Mouse (Mus musculus) bone marrow, adult 2 months (tissue): ENCODE measurements around the gene Arhgap15. TPM values are rescaled to one million over a fixed set of nuclear protein-coding genes. Genes with fewer than 3 reads are reported as not detected.

Source experiments
- H3K27ac ChIP-seq: fragments of 200-500 bp; 2 replicates; pipeline ENCODE4 v1.5.1; 2012; ENCODE audit warnings: low read depth, mild to moderate bottlenecking, control low read depth, inconsistent platforms, low read length; ENCODE audit not compliant: control insufficient read depth, poor library complexity, insufficient read depth
- H3K4me1 ChIP-seq: fragments of 200-500 bp; 2 replicates; pipeline ENCODE4 v1.6.1; 2011; ENCODE audit warnings: low read length; ENCODE audit not compliant: control insufficient read depth, insufficient read depth
- H3K4me3 ChIP-seq: fragments of 200-500 bp; replicated peaks from 2 replicates; pipeline ENCODE3; 2011; ENCODE audit warnings: mild to moderate bottlenecking, low read depth, low read length, control low read depth; ENCODE audit not compliant: control insufficient read depth
- CTCF ChIP-seq: fragments of 200-500 bp; IDR thresholded peaks from 2 replicates; pipeline ENCODE4 v1.5.1; 2011; ENCODE audit warnings: low read length, control low read depth; ENCODE audit not compliant: control insufficient read depth, insufficient read depth
- POLR2A ChIP-seq: fragments of 200-500 bp; IDR thresholded peaks from 2 replicates; pipeline ENCODE4 v1.6.1; 2011; ENCODE audit warnings: low read depth, mild to moderate bottlenecking, control low read depth, low read length, borderline replicate concordance; ENCODE audit not compliant: control insufficient read depth
- WGBS: fragments of 180-500 bp; shearing (Covaris S2); methylation state at CpG from one replicate; pipeline ENCODE4 v1.1.7; 2018; 5-methylcytosine and 5-hydroxymethylcytosine counted together
- polyA plus RNA-seq: library from polyadenylated mRNA; stranded (reverse); fragments of >200 nt; gene quantifications from 2 replicates; pipeline ENCODE4 v1.2.4, GENCODE M21; 2011; ENCODE audit warnings: low replicate concordance; ENCODE audit not compliant: missing spikeins, insufficient read depth, insufficient read length

Gene Arhgap15
- polyA plus RNA-seq, 1 experiment = 14.5 TPM

DNA sequence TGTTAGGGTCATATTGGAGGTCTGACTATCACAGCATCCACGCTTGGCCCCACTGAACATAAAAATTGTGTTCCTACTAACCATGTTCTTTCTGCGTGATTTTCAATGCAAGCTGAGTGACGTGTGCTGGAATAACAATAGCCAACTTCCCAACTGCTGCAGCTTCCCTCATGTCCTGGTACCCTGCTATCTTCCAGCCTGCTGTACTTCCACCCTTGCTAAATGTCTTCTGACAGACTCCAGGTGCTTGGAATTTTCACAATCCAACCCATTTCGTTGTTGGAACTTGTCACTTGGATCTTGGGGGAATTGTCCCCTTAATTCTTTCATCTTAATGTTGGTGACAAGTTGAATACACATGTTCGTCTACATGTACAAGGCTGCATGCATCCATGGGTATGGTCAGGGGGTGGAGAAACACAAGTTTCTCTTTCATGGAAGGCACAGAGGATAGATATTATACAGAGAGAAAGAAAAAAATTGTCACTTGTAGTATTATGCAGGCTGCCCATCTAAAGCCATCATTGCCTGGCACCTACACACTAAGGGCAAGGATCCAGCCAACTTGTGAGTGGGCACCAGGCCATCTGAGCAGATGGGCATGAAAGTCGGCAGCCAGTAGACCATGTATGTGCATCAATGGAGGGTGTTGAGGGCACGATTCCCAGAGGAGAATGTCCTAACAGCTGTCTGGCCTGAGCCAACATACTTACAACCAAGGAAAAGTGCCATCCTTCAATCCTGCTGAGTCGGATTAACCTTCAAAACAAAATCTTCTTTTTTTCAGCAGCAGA lies 68.4 kb downstream of the Arhgap15 start:
- Histone ChIP-seq H3K27ac (no peak overlapping the region), H3K4me3 (no peak overlapping the region), H3K4me1 (no peaks in the 10 kb centered on the region)
- no peak for TF ChIP-seq POLR2A
- no peak for TF ChIP-seq CTCF
- WGBS = 85% methylated on average over 8 of the region's 8 CpGs

DNA sequence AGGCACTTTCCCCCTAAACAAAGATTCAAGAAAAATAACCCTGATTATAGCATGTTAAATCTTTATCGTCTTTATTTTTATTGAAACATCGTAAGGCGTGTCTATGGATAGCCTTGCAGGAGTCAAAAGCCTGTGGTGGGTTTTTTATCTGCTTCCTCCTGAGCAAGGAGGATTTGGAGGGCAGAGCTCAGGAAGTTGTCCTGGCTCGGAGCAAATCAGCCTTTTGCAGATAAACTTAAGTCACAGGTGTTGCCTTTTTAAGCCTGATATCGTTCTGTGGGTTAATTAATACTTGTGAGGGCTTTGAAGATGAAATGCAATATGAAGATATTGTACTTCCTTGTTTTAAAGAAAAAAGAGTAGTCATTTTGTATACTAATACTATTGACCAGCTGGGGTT lies 87.3 kb downstream of the Arhgap15 start:
- TF ChIP-seq CTCF (no peak), POLR2A (no peak)
- H3K27ac ChIP-seq = no peak overlapping the region
- H3K4me1 ChIP-seq = no peaks in the 10 kb centered on the region
- no peak overlapping the region for H3K4me3 ChIP-seq
- WGBS = 35% methylated on average over 5 of the region's 5 CpGs

DNA sequence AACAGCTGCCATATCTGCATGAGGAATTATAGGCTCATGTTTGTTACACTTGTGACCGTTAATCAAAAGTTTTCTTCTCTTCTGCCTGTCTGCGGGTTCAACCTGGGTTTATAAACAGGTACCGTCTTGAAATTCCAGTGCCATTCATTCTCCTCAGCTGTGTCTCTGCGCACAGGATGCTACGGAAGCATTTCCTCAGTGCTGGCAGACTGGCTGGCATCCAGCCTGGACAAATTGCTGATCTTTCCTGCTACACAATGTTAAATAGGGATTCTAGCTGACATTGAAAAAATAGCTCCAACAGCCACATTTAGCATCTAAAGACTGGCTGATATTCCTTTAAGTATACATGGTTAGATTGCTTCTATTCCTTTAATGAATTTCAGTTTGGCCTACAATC lies 93.0 kb downstream of the Arhgap15 start:
- 91% methylated on average over 5 of the region's 5 CpGs for WGBS
- TF ChIP-seq POLR2A (no peak), CTCF (no peak)
- H3K4me3 ChIP-seq = no peak overlapping the region
- no peak overlapping the region for H3K27ac ChIP-seq
- H3K4me1 ChIP-seq = no peaks in the 10 kb centered on the region

DNA sequence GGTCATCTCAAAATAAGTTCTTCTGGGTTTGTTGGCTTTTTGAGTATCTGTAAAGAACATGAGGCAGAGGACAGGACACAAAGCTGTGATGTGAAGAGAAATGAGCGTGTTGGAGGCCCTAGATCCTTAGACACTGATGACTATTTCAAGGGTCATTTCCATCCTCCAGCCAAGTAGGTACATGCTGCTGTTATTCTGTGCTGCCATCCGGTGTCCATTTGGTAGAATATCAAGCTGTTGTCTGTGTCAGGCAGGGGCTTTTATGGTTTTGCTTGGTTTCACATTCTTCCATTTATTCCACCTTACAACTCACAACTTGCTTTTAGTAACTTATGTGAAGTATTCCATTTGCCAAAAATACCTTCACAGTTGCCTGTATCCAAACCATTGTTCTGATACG lies 102.6 kb downstream of the Arhgap15 start:
- H3K4me1 ChIP-seq = no peaks in the 10 kb centered on the region; the same call in 1 of the 2 replicates
- H3K4me3 ChIP-seq = no peak overlapping the region
- 0 out of 2 replicates have a peak, but pooled peaks have one; percentile 4 for TF ChIP-seq CTCF
- no peak for TF ChIP-seq POLR2A
- H3K27ac ChIP-seq = no peak overlapping the region
- 76% methylated on average over 3 of the region's 3 CpGs for WGBS

DNA sequence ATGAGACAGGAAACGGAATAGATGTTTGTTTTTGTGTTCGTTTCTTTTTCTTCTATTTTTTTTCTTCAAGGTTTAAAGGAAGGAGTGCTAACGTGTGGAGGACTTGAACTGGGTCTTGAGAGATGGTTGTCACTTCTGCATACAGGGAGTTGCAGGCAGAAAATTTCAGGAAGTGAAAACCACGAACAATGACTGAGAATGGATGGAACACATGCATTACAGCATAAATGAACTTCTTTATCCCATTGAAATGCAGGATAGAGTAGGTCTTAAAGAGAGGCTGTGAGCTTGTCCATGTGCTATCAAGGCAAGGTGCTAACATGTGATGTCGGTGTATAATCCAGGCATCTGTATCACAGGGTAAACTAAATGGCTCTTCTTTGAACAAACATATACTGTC lies 114.1 kb downstream of the Arhgap15 start:
- TF ChIP-seq CTCF (no peak), POLR2A (no peak)
- 28% methylated on average over 5 of the region's 5 CpGs for WGBS
- Histone ChIP-seq H3K4me3 (no peak overlapping the region), H3K4me1 (no peaks in the 10 kb centered on the region; the same call in 1 of the 2 replicates), H3K27ac (no peak overlapping the region)

DNA sequence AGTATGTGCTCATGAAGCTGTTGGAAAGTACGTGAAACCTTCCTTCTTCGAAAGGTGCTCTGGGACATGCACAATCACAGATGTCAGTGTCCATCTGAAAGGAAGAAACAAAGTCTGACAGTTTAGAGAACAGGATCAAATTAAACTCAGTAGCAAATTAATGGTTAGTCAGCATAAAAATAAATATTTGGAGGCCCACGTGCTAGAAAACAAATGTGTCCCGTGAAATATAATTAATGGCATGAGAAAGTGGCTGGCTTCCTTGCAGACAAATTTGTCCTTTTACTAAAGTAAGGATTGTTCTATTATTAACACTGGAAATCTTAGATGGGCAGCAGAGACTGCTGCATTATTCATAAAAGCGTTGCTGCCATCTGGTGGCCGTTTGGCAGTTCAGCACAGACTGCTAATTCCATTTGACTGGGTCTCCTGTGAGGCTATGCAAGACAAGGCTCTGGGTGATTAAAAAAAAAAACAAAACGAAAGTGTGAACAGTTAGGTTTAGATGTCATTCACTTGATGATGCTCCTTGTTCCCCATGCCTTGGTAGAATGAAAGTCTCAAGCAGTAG lies 153.9 kb downstream of the Arhgap15 start:
- no peak overlapping the region for H3K27ac ChIP-seq
- no peaks in the 10 kb centered on the region for H3K4me1 ChIP-seq
- WGBS = 29% methylated on average over 7 of the region's 7 CpGs
- H3K4me3 ChIP-seq = no peak overlapping the region
- TF ChIP-seq CTCF (peak; percentile 61), POLR2A (no peak)

DNA sequence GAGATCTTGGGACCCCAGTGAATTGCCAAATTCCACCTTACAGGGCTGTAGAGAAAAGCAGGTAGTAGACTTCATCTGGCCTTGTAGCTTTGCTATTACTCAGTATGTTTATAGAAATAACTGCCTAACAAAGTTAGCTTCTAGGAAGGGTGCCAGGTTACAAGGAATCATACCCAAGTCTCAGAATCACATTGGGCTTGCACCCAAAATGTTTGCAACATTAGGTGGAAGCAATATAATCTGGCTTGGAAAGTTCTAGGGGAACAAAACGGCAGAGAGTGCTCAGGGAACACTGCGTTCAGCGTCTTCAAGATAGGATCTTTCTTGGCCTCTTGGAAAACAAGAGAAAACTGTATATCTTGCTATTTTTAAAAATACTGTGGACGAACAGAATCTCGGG lies 158.9 kb downstream of the Arhgap15 start:
- H3K4me1 ChIP-seq = no peaks in the 10 kb centered on the region
- no peak overlapping the region for H3K4me3 ChIP-seq
- no peak overlapping the region for H3K27ac ChIP-seq
- TF ChIP-seq POLR2A = no peak
- WGBS = 80% methylated on average over 5 of the region's 5 CpGs

DNA sequence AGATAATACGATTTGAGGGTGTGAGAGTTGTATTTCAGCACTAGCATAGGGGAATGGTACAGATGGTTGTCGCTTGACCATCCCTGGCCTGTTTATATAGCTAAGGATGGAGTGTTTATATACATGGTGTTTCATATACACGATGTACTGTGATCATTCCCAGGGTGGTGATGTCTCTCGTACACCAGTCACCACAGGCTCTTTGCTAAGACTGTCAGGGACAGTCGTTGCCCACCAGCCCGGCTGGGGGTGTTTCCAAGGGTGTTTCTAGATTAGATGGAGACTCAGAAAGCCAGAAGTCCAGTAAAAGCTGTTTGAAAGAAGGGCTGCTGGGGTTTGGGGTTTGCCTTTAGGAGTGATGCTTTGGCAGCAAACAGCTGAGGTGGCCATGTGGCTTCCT lies 165.5 kb downstream of the Arhgap15 start:
- TF ChIP-seq POLR2A (no peak), CTCF (no peak)
- Histone ChIP-seq H3K4me3 (no peak overlapping the region), H3K27ac (no peak overlapping the region), H3K4me1 (no peaks in the 10 kb centered on the region)
- WGBS = 85% methylated on average over 6 of the region's 6 CpGs
